Mouse (Mus musculus): ENCODE results near the gene L3mbtl3.

GRCm38 (mm10) chr10:26239090-26239489 lies 136.7 kb downstream of the L3mbtl3 start:
- no peak for TF ChIP-seq MYOG (IDR thresholded peaks at IDR 0.05; ENCODE audit: control insufficient read depth, extremely low read depth, insufficient read length)
- no peak for TF ChIP-seq CEBPB (IDR thresholded peaks at IDR 0.05; ENCODE audit: low read depth)
- TF ChIP-seq CTCF (IDR thresholded peaks at IDR 0.05; ENCODE audit: control insufficient read depth, insufficient read depth, insufficient read length) = no peak

All from C2C12 (cell line).